Mouse (Mus musculus): Measurements from ENCODE around the gene Ndnf. TPM values are rescaled to one million over a fixed set of nuclear protein-coding genes. Genes with fewer than 3 reads are reported as not detected.
A peak's percentile ranks its signal among the peaks of the same experiment; 100 is the strongest.

Ndnf gene
- total RNA-seq (2021) = 10 to 100 TPM; 25.0 to 35.5 TPM
- long read RNA-seq, experiment 1, full-length matches to known transcripts = 9 of 13 reads
- long read RNA-seq, experiment 1, partial matches to known transcripts = 0 of 13 reads
- long read RNA-seq, experiment 1, other reads (novel, unspliced or antisense) = 4 of 13 reads
- long read RNA-seq, experiment 2, full-length matches to known transcripts = 13 of 26 reads
- long read RNA-seq, experiment 2, partial matches to known transcripts = 1 of 26 reads
- long read RNA-seq, experiment 2, other reads (novel, unspliced or antisense) = 12 of 26 reads

DNA sequence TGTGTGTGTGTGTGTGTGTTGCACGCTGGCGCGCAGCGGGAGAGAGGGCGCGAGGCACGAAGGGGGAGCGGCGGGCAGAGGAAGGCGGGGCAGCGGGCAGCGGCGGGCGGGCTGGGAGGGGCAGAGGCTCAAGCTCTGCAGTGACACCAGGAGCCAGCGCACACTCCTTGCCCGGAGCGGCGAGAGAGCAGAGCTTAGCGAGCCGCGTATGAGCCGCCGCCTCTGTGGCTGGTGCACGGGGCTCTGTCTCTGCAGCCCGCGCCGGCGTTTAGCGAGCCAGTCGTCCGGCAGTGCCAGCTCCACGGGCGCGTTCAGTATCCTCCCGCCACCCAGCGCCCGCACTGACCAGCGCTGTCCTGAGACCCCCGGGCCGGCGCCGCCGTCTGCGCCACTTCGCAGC is at the start of gene Ndnf:
TSS of gene Ndnf (plus strand) at position 140 of the 400 bp plus-strand sequence.
- DNase-seq (ENCODE audit: low spot score in 2 of 2) = peak; percentile 19 to 29

DNA sequence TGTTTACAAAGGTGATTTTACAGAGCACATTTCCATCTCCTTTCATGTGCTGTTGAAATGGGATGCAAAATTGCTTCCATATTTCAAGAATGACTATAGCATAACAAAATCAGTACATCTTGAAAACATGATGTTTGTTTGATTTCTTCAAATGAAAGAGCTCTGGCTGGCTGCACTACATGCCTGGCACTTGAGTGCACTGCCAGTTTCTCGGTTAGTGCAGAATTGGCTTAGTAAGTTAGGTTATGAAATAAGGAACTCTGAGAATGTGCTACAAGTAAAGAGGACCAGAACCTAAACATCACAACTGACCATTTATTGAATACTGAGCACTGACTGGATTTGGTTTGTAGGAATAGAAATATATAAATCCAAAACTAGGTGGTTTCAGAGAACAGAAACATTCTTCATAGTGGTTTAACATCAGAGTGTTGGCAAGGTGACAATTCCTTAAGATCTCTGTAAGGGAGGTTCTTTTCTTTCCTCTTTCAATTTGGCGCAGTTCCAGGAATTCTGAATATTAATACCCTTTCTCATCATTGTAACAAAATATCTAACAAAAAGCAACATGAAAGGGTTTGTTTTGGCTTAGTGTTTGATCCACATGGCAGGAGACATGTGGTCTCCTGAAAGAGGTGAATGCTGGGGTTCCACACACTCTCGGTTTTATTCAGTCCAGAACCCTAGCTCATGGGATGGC is 48.2 kb upstream of the Ndnf start:
- no peak for DNase-seq (ENCODE audit: low spot score in 2 of 2)

DNA sequence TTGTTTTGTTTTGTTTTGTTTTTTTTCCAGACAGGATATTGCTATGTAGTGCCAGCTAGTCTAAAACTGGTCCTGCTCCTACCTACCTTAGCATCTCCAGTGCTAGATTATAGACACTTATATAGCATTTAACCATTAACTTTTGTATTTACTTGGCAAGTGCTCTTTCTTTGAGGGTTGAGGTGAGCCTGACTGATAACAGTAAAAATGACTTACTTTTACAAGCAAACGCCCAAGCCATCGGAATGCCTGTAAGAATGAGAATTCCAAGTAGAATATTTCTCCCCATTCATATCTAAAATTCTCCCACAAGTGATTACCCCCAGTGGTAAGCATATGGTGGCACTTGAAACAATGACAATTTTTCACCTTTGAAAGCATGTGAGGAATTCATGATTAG is 40.8 kb upstream of the Ndnf start:
- DNase-seq (ENCODE audit: low spot score in 2 of 2) = no peak

DNA sequence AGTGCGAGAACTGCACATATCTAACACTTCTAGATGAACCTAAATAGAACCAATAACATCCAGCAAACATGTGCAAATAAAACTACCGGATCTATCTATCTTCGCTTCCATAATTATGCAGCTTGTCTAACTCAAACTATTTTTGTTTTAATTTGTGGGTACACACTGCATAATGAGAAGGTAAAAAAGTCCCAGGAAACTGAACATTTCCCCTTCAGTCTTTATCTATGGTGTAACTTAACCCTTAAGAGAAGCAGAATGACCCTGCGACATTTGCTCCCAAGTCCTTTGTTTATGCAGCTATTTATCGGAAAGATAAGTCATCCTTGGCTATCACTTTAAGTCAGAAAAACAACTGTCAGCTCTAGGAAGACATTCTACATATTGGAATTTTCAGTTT is 39.2 kb upstream of the Ndnf start:
- DNase-seq (ENCODE audit: low spot score in 2 of 2) = no peak

DNA sequence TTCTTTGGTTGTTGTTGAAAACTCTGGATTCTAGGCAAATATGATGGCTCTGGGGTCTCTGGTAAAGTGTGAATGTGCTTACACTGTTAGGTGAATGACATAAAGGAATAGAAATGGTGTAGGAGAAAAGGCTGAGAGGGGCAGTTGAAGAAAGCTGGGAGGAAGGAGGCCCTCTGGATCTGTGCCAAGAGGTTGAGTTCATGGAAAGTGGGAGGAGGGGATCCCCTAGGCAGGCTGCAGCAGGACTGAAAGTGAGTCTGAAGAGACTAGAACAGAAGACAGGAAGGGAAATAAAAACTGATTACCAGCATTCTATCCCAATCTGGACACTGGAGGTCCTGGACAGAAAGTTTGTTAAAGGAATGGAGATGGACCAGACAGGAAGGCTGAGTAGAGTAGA is 29.0 kb upstream of the Ndnf start:
- DNase-seq (ENCODE audit: low spot score in 2 of 2) = no peak

DNA sequence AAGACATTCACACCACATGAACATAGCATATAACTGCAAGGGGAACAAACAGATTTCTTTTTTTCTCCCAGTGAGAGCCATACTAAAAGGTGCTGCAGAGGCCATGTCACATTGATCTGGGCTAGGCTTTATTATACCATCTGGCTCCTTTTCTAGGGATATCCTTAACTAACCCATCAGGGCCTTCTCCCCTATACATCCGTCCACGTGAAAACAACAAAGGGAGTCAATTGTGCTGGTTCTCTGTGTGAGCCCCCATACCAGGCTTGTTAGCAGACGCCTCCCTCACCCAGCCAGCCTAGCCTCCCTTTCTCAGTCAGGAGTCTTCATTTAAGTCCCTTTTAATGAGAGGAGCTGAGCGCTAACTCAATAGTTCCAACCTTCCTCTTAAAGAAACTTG is 27.3 kb upstream of the Ndnf start:
- DNase-seq (ENCODE audit: low spot score in 2 of 2) = no peak

DNA sequence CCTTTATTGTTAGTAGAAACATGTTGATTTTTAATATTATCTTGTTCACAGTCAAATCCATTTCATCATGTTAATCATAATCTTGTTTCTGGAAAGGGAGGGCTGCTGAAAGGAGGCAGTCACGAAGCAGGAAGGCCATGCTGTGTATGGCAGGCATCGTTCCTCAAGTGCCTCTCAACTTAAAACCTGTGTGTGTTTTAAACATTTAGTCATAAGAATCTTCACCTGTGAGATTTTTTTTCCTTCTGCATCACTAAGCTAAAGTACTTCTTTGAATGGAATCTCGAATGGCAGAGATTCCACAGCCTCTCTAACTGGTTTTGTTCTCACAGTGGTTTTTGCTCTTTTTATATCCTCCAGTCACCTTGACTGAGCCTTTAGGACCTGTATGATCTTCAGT is 25.0 kb upstream of the Ndnf start:
- no peak for DNase-seq (ENCODE audit: low spot score in 2 of 2)

DNA sequence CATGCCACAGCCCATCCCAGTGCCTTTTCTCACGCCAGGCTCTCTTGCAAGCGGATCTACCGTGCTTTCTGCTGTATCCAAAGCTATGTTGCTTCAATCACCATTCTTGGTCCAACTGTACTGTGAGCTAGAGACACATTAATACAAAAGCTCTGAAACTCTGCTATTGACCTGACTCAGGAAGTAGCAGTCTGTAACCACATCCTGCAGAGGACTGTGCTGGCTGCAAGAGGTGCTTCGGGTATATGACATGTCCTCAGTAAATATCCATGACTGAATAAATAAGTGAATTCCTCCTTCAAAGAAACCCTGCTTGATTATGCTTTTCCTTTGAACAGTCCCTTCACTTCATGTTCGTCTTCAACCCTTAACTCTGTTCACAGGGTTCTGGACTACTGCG is 23.7 kb upstream of the Ndnf start:
- DNase-seq (ENCODE audit: low spot score in 2 of 2) = no peak

DNA sequence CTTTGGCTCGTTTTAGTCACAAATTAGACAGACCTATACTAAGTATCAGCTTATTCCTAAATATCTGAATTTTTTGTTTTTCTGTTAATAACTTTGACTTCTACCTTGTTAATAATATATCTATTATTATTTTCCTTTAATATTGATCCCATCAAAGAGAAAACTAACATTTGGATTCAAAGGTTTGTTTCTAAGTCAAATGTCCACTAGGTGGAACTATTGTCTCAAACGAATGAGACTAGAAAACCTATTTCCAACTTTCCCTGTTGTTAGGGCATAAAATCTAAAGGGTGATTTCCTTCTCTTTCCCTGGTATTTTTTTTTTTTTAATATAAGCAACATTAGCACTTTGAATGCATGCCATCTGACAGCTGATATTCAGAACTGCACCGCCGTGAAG is 20.0 kb upstream of the Ndnf start:
- DNase-seq (ENCODE audit: low spot score in 2 of 2) = peak in 1 of 2 experiments; percentile 49

DNA sequence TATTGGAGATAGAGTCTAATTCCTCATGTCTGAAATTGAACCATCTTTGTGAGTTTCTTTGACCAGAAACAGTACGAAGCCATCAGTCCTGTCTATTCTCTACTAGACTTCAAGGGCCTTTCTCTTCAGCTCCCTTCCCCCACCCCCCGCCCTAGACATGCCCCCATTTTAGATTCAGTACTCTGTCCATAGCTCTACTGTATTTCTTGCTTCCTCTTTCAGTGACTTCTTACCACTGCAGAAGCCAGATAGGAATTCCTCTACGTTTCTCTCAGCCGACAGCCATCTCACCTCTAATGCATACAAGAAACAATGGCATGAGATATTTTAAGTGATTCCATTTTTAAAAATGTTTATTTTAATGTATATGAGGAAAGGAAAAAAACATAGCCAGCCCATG is 10.1 kb upstream of the Ndnf start:
- no peak for DNase-seq (ENCODE audit: low spot score in 2 of 2)

DNA sequence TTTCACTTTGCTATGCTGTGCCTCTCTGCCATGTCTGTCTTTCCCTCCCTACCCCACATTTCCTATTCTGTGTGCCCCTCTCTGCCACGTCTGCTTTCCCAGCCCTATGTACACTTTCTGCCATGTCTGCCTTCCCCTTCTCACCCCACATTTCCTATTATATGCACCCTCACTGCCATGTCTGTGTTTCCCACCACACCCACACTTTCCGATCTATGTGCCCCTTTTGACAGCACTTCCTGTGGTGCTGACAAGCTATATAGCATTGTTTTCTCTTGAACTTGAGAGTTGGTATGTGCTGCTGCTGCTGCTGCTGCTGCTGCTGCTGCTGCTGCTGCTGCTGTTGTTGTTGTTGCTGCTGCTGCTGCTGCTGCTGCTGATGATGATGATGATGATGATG is 9.3 kb upstream of the Ndnf start:
- DNase-seq (ENCODE audit: low spot score in 2 of 2) = no peak

DNA sequence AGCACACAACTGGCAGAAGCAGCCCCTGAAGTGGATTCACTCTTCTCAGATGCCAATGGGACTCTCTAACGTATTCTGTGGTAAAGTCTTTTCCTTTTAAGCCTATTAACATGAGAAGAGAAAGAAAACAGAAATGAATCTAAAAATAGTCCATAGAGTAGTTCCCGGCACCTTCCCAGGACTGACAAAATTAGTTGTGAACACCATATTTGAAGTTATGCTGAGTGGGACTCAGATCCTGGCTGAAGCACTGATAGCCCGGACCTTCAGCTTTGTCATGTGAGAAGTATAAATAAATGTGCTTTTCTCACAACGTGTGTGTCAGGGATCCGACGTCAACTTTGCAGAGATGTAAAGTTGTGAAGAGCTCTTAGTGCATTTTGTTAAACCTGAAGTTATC is 7.4 kb upstream of the Ndnf start:
- no peak for DNase-seq (ENCODE audit: low spot score in 2 of 2)

DNA sequence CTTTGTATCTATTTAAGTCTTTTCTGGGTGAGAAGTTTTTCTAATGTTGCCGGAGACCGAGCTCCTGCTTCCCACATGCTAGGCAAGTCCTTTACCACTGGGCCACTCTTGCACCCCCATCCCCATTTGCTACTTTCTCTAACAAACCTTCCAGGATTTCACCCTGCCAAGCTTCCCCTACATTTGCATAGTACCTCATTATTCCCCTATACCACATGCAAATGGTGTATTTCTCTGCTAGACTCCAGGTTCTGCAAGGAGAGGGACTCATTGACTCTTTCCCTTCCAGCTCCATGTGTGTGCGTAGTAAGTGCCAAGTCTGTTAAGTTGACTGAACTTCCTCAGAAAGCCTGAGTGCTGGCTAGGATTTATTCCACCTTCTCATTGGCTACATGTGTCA is 5.1 kb upstream of the Ndnf start:
- no peak for DNase-seq (ENCODE audit: low spot score in 2 of 2)

DNA sequence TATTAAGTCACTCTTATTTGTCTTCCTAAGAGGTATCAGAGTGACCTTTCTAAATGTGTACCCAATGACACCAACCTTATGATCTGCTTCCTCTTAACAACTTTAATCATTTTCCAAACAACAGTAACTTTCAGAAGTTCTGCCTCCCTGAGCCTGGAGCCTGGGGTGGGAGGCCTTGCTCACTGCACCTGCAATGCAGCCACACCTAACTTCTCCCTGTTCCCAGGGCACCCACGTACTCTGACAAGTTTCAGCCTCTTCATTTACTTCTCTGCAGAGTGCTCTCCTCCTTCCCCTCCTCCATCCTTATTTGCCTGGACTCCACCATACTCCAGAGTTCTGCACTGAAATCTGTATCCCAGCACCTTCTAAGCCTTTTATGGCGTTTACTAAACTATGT is 1.4 kb upstream of the Ndnf start:
- no peak for DNase-seq (ENCODE audit: low spot score in 2 of 2)

DNA sequence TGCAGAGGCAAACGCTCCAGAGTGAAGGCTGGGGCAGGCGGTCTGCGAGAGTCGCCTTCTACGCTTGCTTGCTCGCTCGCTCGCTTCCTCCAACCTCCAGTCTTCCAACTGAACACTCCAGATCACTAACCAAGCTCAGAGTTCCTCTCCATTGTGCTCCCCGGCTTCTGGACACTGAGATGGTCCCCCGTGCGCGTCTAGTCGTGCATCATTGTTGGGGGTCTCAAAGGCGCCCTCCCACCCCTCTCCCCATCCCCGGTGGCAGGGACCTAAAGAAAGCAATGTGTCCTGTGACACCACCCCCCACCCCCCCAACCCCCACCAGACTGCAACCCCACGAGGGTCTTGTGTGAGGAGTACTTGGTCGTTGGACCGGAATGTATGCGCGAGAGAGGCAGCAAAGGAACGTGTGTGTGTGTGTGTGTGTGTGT is 394 bp upstream of the Ndnf start:
- DNase-seq (ENCODE audit: low spot score in 2 of 2) = no peak

DNA sequence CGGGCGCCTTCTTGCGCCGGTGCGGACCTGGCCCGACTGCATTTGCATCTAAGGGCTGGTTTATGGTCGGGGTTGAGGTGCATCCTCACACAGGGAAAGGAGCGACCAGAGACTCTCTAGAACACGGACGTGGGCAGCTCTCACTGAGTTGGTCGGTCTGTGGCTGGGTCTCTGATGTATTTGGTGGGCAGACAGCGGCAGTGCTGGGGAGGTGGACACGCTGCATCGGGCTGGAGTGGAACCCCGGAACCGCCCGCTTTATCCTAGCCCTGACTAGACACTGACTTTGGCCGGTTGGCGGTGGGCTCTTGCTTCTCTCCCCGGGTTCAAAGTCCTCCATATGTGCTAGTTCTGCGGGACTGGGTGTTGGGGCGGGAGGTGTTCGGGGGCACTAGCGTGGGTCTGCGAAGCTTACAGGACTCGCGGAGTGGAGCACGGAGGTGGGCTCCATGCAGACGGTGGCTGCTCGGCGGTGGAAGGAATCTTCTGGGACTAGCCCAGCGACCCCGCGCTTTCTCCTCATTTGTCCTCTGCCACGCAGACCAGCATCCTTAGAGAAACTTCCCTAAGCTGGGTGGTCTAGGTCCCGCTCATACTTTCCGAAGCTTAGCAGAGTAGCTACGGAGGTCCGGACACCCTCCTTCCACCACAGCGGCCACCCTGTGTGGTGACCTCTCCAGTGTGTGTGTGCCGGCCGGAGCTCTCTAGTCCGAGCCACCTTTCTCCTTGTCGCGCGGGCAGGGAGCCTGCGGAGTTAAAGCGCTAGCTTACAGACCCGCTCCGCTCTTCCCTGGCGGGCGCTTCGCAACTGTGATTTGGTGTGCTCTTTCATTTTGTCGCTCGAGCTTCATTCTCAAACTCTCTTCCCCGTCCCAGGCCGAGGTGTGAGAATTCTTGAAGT is 991 bp downstream of the Ndnf start:
- DNase-seq (ENCODE audit: low spot score in 2 of 2) = peak in 1 of 2 experiments; percentile 9

DNA sequence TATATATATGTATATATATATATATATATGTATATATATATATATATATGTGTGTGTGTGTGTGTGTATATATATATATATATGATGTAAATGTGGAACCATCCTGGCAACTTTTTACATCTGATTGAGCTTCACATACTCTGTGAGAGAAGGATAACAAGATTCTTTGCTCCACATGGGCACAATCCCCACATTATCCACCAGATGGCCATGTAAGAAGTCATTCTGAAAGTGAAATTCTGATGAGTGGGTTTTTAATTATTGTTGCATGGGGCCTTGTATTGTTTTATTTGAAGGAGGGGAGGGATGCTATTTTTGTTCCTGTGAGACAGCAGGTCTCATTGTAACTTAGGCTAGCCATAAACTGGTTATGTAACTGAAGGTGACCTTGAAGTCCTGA is 22.5 kb downstream of the Ndnf start:
- no peak for DNase-seq (ENCODE audit: low spot score in 2 of 2)

DNA sequence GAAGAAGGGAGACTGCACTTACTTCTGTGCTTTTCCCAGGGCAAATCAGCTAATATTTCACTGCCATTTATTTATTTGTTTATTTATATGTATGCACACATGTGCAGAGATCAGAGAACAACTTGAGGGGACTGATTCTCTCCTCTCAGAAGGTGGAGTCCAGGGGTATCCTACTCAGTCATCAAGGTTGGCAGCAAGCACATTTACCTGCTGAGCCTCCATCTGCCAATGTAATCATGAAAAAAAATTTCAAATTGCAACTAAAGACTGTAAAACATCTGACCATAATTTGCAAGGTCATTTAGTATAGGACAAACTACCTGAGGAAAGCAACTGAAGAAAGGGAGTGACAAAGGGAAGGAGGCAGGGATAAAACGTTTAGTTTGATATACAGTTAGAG is 49.3 kb downstream of the Ndnf start:
- no peak for DNase-seq (ENCODE audit: low spot score in 2 of 2)

DNA sequence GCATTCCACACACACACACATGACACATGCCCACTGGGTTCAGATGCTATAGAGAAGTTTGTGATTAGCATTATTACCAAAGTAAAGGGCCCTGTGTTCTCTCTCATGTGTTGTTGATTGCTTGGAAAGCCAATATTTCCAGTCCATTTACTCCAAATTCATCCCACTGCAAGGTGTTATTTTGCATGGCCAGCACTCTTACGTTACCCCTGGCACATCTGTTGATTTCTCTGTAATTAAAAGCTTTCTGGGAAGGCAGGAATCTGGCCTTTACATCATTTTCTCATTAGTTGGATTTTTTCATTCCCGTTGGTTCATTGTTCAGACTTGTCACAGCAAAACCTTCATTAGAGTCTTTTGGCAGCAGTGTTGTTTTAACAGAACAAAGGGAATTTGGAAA is 54.3 kb downstream of the Ndnf start:
- DNase-seq (ENCODE audit: low spot score in 2 of 2) = peak in 1 of 2 experiments; percentile 8

DNA sequence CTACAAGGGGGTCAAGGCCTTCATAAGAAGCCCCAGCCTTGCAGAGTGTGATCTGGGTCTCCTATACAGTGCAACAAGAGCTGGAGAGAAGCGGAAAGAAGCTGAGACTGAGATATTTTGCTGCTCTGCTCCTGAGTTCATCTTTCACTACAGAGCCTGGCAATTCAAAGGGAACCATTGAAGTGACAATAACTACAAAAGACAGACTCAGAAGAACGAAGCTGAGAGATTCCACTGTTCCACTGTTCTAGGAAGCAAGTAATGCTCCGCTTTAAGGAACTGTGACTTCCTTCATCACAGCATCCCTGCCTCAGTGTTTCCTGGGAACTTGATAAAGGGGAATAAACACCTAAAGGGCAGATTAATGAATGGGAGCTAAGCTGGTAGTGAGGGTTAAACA is 56.9 kb downstream of the Ndnf start:
- DNase-seq (ENCODE audit: low spot score in 2 of 2) = no peak

DNA sequence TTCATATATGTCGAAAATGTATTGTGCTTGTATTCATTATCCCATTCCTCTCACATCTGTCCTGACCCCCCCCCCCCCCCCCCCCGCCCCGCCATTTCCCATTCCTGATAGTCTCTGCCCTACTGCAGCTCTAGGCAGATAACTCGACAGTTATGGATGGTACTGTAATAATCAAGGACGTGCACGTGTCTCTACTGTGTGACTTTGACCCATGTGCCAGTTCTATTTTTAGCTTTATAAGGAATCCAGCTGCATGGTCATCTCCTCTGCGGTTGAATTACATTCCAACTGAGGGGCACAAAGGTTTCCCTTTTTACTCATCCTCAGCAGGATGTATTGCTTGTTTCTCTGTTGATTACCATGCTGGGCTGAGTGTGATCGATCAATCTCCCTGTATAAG is 68.1 kb downstream of the Ndnf start:
- no peak for DNase-seq (ENCODE audit: low spot score in 2 of 2)

All from layer of hippocampus, postnatal 14 days (tissue).